Mouse (Mus musculus): Measurements from ENCODE around the gene Cfap97d2. TPM values are rescaled to one million over a fixed set of nuclear protein-coding genes. Genes with fewer than 3 reads are reported as not detected.

Gene Cfap97d2
- total and polyA plus RNA-seq, 3 experiments: 0.38 TPM; not detected in 2

GRCm38 (mm10) chr8:13692302-13693066, 13.2 kb upstream of the Cfap97d2 start:
- Histone ChIP-seq H3K4me3 (ENCODE audit: low read depth, low read length) (no peak overlapping the region), H3K9me3 (replicated peaks) (no peaks in the 10 kb centered on the region), H3K4me1 (ENCODE audit: insufficient read depth, low read depth, low read length) (no peaks in the 10 kb centered on the region), H3K27me3 (ENCODE audit: insufficient read depth, low read length) (0 out of 2 replicates have a peak, but pooled peaks cover 4% of the 10 kb centered on the region), H3K36me3 (replicated peaks) (no peaks in the 10 kb centered on the region)
- no peak for ATAC-seq (ENCODE audit: extremely low read depth, insufficient number of reproducible peaks, low FRiP score, poor library complexity, severe bottlenecking)
- DNase-seq (ENCODE audit: low spot score): no peak
- no peak for TF ChIP-seq GATA1 (IDR thresholded peaks at IDR 0.05; ENCODE audit: borderline replicate concordance, low read length)
- no peak for TF ChIP-seq GATA2 (IDR thresholded peaks at IDR 0.05; ENCODE audit: borderline replicate concordance, low read depth, low read length)
- TF ChIP-seq CTCF (IDR thresholded peaks at IDR 0.05; ENCODE audit: low read depth, low read length): no peak
- no peak for TF ChIP-seq POLR2AphosphoS5 (IDR thresholded peaks at IDR 0.05; ENCODE audit: insufficient replicate concordance, low read depth, low read length)
- no peak for TF ChIP-seq TAL1 (conservative IDR thresholded peaks at IDR 0.05; ENCODE audit: low read depth, low read length)

GRCm38 (mm10) chr8:13694735-13695134, 11.0 kb upstream of the Cfap97d2 start:
- no peaks in the 10 kb centered on the region for H3K36me3 ChIP-seq (replicated peaks)
- H3K27me3 ChIP-seq (ENCODE audit: insufficient read depth, low read length): 0 out of 2 replicates have a peak, but pooled peaks cover 7% of the 10 kb centered on the region
- H3K4me3 ChIP-seq (ENCODE audit: low read depth, low read length): no peak overlapping the region
- no peaks in the 10 kb centered on the region for H3K4me1 ChIP-seq (ENCODE audit: insufficient read depth, low read depth, low read length)
- no peak for TF ChIP-seq GATA1 (IDR thresholded peaks at IDR 0.05; ENCODE audit: borderline replicate concordance, low read length)
- TF ChIP-seq CTCF (IDR thresholded peaks at IDR 0.05; ENCODE audit: low read depth, low read length): no peak
- TF ChIP-seq GATA2 (IDR thresholded peaks at IDR 0.05; ENCODE audit: borderline replicate concordance, low read depth, low read length): no peak
- TF ChIP-seq POLR2AphosphoS5 (IDR thresholded peaks at IDR 0.05; ENCODE audit: insufficient replicate concordance, low read depth, low read length): no peak
- TF ChIP-seq TAL1 (conservative IDR thresholded peaks at IDR 0.05; ENCODE audit: low read depth, low read length): no peak
- DNase-seq (ENCODE audit: low spot score) (no peak), ATAC-seq (ENCODE audit: extremely low read depth, insufficient number of reproducible peaks, low FRiP score, poor library complexity, severe bottlenecking) (no peak)
- no peaks in the 10 kb centered on the region for H3K9me3 ChIP-seq (replicated peaks)

GRCm38 (mm10) chr8:13695203-13695867, 10.4 kb upstream of the Cfap97d2 start:
- DNase-seq (ENCODE audit: low spot score) (no peak), ATAC-seq (ENCODE audit: extremely low read depth, insufficient number of reproducible peaks, low FRiP score, poor library complexity, severe bottlenecking) (no peak)
- H3K36me3 ChIP-seq (replicated peaks): no peaks in the 10 kb centered on the region
- 0 out of 2 replicates have a peak, but pooled peaks cover 7% of the 10 kb centered on the region for H3K27me3 ChIP-seq (ENCODE audit: insufficient read depth, low read length)
- H3K4me3 ChIP-seq (ENCODE audit: low read depth, low read length): no peak overlapping the region
- TF ChIP-seq CTCF (IDR thresholded peaks at IDR 0.05; ENCODE audit: low read depth, low read length) (no peak), TAL1 (conservative IDR thresholded peaks at IDR 0.05; ENCODE audit: low read depth, low read length) (no peak), GATA1 (IDR thresholded peaks at IDR 0.05; ENCODE audit: borderline replicate concordance, low read length) (no peak), POLR2AphosphoS5 (IDR thresholded peaks at IDR 0.05; ENCODE audit: insufficient replicate concordance, low read depth, low read length) (no peak), GATA2 (IDR thresholded peaks at IDR 0.05; ENCODE audit: borderline replicate concordance, low read depth, low read length) (no peak)
- no peaks in the 10 kb centered on the region for H3K9me3 ChIP-seq (replicated peaks)
- H3K4me1 ChIP-seq (ENCODE audit: insufficient read depth, low read depth, low read length): no peaks in the 10 kb centered on the region

GRCm38 (mm10) chr8:13696157-13696556, 9.5 kb upstream of the Cfap97d2 start:
- Histone ChIP-seq H3K9me3 (replicated peaks) (no peaks in the 10 kb centered on the region), H3K36me3 (replicated peaks) (no peaks in the 10 kb centered on the region), H3K4me3 (ENCODE audit: low read depth, low read length) (no peak overlapping the region), H3K27me3 (ENCODE audit: insufficient read depth, low read length) (0 out of 2 replicates have a peak, but pooled peaks cover 7% of the 10 kb centered on the region), H3K4me1 (ENCODE audit: insufficient read depth, low read depth, low read length) (no peaks in the 10 kb centered on the region)
- DNase-seq (ENCODE audit: low spot score) (no peak), ATAC-seq (ENCODE audit: extremely low read depth, insufficient number of reproducible peaks, low FRiP score, poor library complexity, severe bottlenecking) (no peak)
- no peak for TF ChIP-seq CTCF (IDR thresholded peaks at IDR 0.05; ENCODE audit: low read depth, low read length)
- no peak for TF ChIP-seq POLR2AphosphoS5 (IDR thresholded peaks at IDR 0.05; ENCODE audit: insufficient replicate concordance, low read depth, low read length)
- no peak for TF ChIP-seq GATA1 (IDR thresholded peaks at IDR 0.05; ENCODE audit: borderline replicate concordance, low read length)
- TF ChIP-seq TAL1 (conservative IDR thresholded peaks at IDR 0.05; ENCODE audit: low read depth, low read length): no peak
- no peak for TF ChIP-seq GATA2 (IDR thresholded peaks at IDR 0.05; ENCODE audit: borderline replicate concordance, low read depth, low read length)

GRCm38 (mm10) chr8:13697196-13697595, 8.5 kb upstream of the Cfap97d2 start:
- Histone ChIP-seq H3K4me1 (ENCODE audit: insufficient read depth, low read depth, low read length) (no peaks in the 10 kb centered on the region), H3K4me3 (ENCODE audit: low read depth, low read length) (no peak overlapping the region), H3K36me3 (replicated peaks) (no peaks in the 10 kb centered on the region), H3K9me3 (replicated peaks) (no peaks in the 10 kb centered on the region), H3K27me3 (ENCODE audit: insufficient read depth, low read length) (0 out of 2 replicates have a peak, but pooled peaks cover 7% of the 10 kb centered on the region)
- TF ChIP-seq GATA2 (IDR thresholded peaks at IDR 0.05; ENCODE audit: borderline replicate concordance, low read depth, low read length): no peak
- no peak for TF ChIP-seq CTCF (IDR thresholded peaks at IDR 0.05; ENCODE audit: low read depth, low read length)
- no peak for TF ChIP-seq POLR2AphosphoS5 (IDR thresholded peaks at IDR 0.05; ENCODE audit: insufficient replicate concordance, low read depth, low read length)
- TF ChIP-seq GATA1 (IDR thresholded peaks at IDR 0.05; ENCODE audit: borderline replicate concordance, low read length): no peak
- no peak for TF ChIP-seq TAL1 (conservative IDR thresholded peaks at IDR 0.05; ENCODE audit: low read depth, low read length)
- no peak for DNase-seq (ENCODE audit: low spot score)
- no peak for ATAC-seq (ENCODE audit: extremely low read depth, insufficient number of reproducible peaks, low FRiP score, poor library complexity, severe bottlenecking)

GRCm38 (mm10) chr8:13697681-13698080, 8.0 kb upstream of the Cfap97d2 start:
- DNase-seq (ENCODE audit: low spot score) (no peak), ATAC-seq (ENCODE audit: extremely low read depth, insufficient number of reproducible peaks, low FRiP score, poor library complexity, severe bottlenecking) (no peak)
- no peak overlapping the region for H3K4me3 ChIP-seq (ENCODE audit: low read depth, low read length)
- TF ChIP-seq POLR2AphosphoS5 (IDR thresholded peaks at IDR 0.05; ENCODE audit: insufficient replicate concordance, low read depth, low read length): no peak
- no peak for TF ChIP-seq GATA1 (IDR thresholded peaks at IDR 0.05; ENCODE audit: borderline replicate concordance, low read length)
- no peak for TF ChIP-seq TAL1 (conservative IDR thresholded peaks at IDR 0.05; ENCODE audit: low read depth, low read length)
- TF ChIP-seq CTCF (IDR thresholded peaks at IDR 0.05; ENCODE audit: low read depth, low read length): no peak
- no peak for TF ChIP-seq GATA2 (IDR thresholded peaks at IDR 0.05; ENCODE audit: borderline replicate concordance, low read depth, low read length)
- no peaks in the 10 kb centered on the region for H3K4me1 ChIP-seq (ENCODE audit: insufficient read depth, low read depth, low read length)
- H3K27me3 ChIP-seq (ENCODE audit: insufficient read depth, low read length): 0 out of 2 replicates have a peak, but pooled peaks cover 7% of the 10 kb centered on the region
- no peaks in the 10 kb centered on the region for H3K36me3 ChIP-seq (replicated peaks)
- H3K9me3 ChIP-seq (replicated peaks): no peaks in the 10 kb centered on the region

Measured in G1E (cell line).